ENCODE assay signal across 8 mouse cellular contexts in genomic region chr2:76673472-76674081, GRCm38 (mm10). TPM values are rescaled to one million over a fixed set of nuclear protein-coding genes. Genes with fewer than 3 reads are reported as not detected.
DNase-seq lines count a peak whose midpoint lies in the region; ATAC-seq and TF ChIP-seq lines count a peak whose summit lies in the region.

No protein-coding gene starts in this region.

- no peak overlapping the region for H3K9ac ChIP-seq in embryonic facial prominence, embryonic 13.5 days
- no peak overlapping the region for H3K9ac ChIP-seq in stomach, embryonic 14.5 days (replicated peaks; ENCODE audit: low read depth, low read length)

- no peaks in the 10 kb centered on the region for H3K27me3 ChIP-seq in E14TG2a.4 (ENCODE audit: insufficient read depth, low read length)
- H3K27me3 ChIP-seq in embryonic facial prominence, embryonic 13.5 days: no peaks in the 10 kb centered on the region
- no peaks in the 10 kb centered on the region for H3K27me3 ChIP-seq in stomach, embryonic 14.5 days (ENCODE audit: control insufficient read depth, insufficient read depth, low read length)

- intact Hi-C loops in heart, postnatal 14 days (cut with DNase I): loop anchor here (2.0 to 10.0 kb wide), 2 partner anchors 25 to 191 kb away; partner anchors contain the start of genes Pjvk and Prkra

- peak overlapping the region; percentile 70 for H3K4me3 ChIP-seq in E14TG2a.4 (replicated peaks; ENCODE audit: low read length)
- peak overlapping the region; percentile 56 for H3K4me3 ChIP-seq in embryonic facial prominence, embryonic 13.5 days
- H3K4me3 ChIP-seq in stomach, embryonic 14.5 days (ENCODE audit: low read depth, low read length): peak overlapping the region; percentile 50

- H3K27ac ChIP-seq in embryonic facial prominence, embryonic 13.5 days: peak overlapping the region; percentile 83; the same call in 1 of the 2 replicates
- peak overlapping the region; percentile 88; the same call in 1 of the 2 replicates for H3K27ac ChIP-seq in stomach, embryonic 14.5 days (ENCODE audit: low read length)

- peak overlapping the region; percentile 69 for H3K4me2 ChIP-seq in embryonic facial prominence, embryonic 13.5 days
- H3K4me2 ChIP-seq in stomach, embryonic 14.5 days (replicated peaks; ENCODE audit: low read depth, low read length): peak overlapping the region; percentile 69

- peaks cover 14% of the 10 kb centered on the region for H3K36me3 ChIP-seq in E14TG2a.4 (ENCODE audit: insufficient read depth, low read length)
- H3K36me3 ChIP-seq in embryonic facial prominence, embryonic 13.5 days: peaks cover 5% of the 10 kb centered on the region
- H3K36me3 ChIP-seq in stomach, embryonic 14.5 days (ENCODE audit: control insufficient read depth, insufficient read depth, low read length): no peaks in the 10 kb centered on the region

- ATAC-seq in embryonic facial prominence, embryonic 13.5 days (ENCODE audit: insufficient number of reproducible peaks, insufficient read depth, low FRiP score, low TSS enrichment, low read depth): no peak
- ATAC-seq in megakaryocyte-erythroid progenitor cell, adult 5-6 weeks (replicated peaks; ENCODE audit: low FRiP score, low TSS enrichment, poor library complexity, severe bottlenecking): peak; percentile 64
- no peak for ATAC-seq in stomach, embryonic 14.5 days (ENCODE audit: insufficient number of reproducible peaks, insufficient read depth, low FRiP score, low read depth)

- peak; percentile 75 for DNase-seq in ZHBTc4 (ENCODE audit: low read depth, low spot score)
- peak; percentile 59 to 65 for DNase-seq in heart, postnatal 14 days
- peak; percentile 54 to 70 for DNase-seq in kidney, postnatal 4 days
- no peak for DNase-seq in urinary bladder, postnatal 10 days (ENCODE audit: low spot score)

- H3K9me3 ChIP-seq in E14TG2a.4 (ENCODE audit: low read length): no peaks in the 10 kb centered on the region
- H3K9me3 ChIP-seq in embryonic facial prominence, embryonic 13.5 days: no peaks in the 10 kb centered on the region
- H3K9me3 ChIP-seq in stomach, embryonic 14.5 days (ENCODE audit: control insufficient read depth, low read depth, low read length): no peaks in the 10 kb centered on the region

- H3K4me1 ChIP-seq in E14TG2a.4 (replicated peaks; ENCODE audit: low read depth, low read length): peaks cover 51% of the 10 kb centered on the region
- peaks cover 26% of the 10 kb centered on the region for H3K4me1 ChIP-seq in embryonic facial prominence, embryonic 13.5 days
- H3K4me1 ChIP-seq in stomach, embryonic 14.5 days (ENCODE audit: control insufficient read depth, insufficient read depth, low read length): peaks cover 10% of the 10 kb centered on the region

- WGBS in embryonic facial prominence, embryonic 13.5 days: 35% methylated on average over 7 of the region's 7 CpGs
- 42% methylated on average over 7 of the region's 7 CpGs for WGBS in stomach, embryonic 14.5 days

- peak; percentile 26 for TF ChIP-seq CTCF in E14TG2a.4 (conservative IDR thresholded peaks at IDR 0.05; ENCODE audit: low read length)

RNA-seq across cellular contexts. Expression of gene Fkbp7, which starts 0.7 kb away (rescaled TPM):
- 95.8 and 104 TPM in 2 replicates for polyA plus RNA-seq in embryonic facial prominence, embryonic 13.5 days (2015; fragmentation: Nextera tagmentation; extraction: Ambion mirVana)
- total RNA-seq in heart, postnatal 14 days (2021): 10 to 100 TPM; 23.6 to 23.7 TPM
- total RNA-seq in megakaryocyte-erythroid progenitor cell, adult 5-6 weeks (2014; fragmentation: Nextera tagmentation): 6.6 and 6.7 TPM in 2 replicates
- 8.6 and 13.0 TPM in 2 replicates for total RNA-seq in megakaryocyte-erythroid progenitor cell, adult 5-6 weeks (2017)
- polyA plus RNA-seq in stomach, embryonic 14.5 days (2014; fragmentation: Nextera tagmentation; extraction: Ambion mirVana): 84.8 and 85.5 TPM in 2 replicates

RNA-seq across cellular contexts. Expression of gene Plekha3, which starts 1.5 kb away (rescaled TPM):
- polyA plus RNA-seq in embryonic facial prominence, embryonic 13.5 days (2015; fragmentation: Nextera tagmentation; extraction: Ambion mirVana): 6.8 and 10.3 TPM in 2 replicates
- 10 to 100 TPM; 19.2 to 19.7 TPM for total RNA-seq in heart, postnatal 14 days (2021)
- total RNA-seq in megakaryocyte-erythroid progenitor cell, adult 5-6 weeks (2014; fragmentation: Nextera tagmentation): 19.8 and 23.7 TPM in 2 replicates
- 20.4 and 21.8 TPM in 2 replicates for total RNA-seq in megakaryocyte-erythroid progenitor cell, adult 5-6 weeks (2017)
- polyA plus RNA-seq in stomach, embryonic 14.5 days (2014; fragmentation: Nextera tagmentation; extraction: Ambion mirVana): 6.5 and 6.8 TPM in 2 replicates

RNA-seq across cellular contexts. Expression of gene Pjvk, which starts 25.3 kb away (rescaled TPM):
- 0.45 TPM in 1 of 2 replicates, not detected in the other for polyA plus RNA-seq in embryonic facial prominence, embryonic 13.5 days (2015; fragmentation: Nextera tagmentation; extraction: Ambion mirVana)
- under 1 TPM in 1 of 2 experiments, not detected in 1; 0.27 TPM for total RNA-seq in heart, postnatal 14 days (2021)
- total RNA-seq in megakaryocyte-erythroid progenitor cell, adult 5-6 weeks (2014; fragmentation: Nextera tagmentation): not detected in 2 replicates
- not detected in 2 replicates for total RNA-seq in megakaryocyte-erythroid progenitor cell, adult 5-6 weeks (2017)
- 0.41 and 0.56 TPM in 2 replicates for polyA plus RNA-seq in stomach, embryonic 14.5 days (2014; fragmentation: Nextera tagmentation; extraction: Ambion mirVana)

RNA-seq across cellular contexts. Expression of gene Prkra, which starts 25.8 kb away (rescaled TPM):
- polyA plus RNA-seq in embryonic facial prominence, embryonic 13.5 days (2015; fragmentation: Nextera tagmentation; extraction: Ambion mirVana): 76.8 and 78.1 TPM in 2 replicates
- 10 to 100 TPM; 16.0 to 16.9 TPM for total RNA-seq in heart, postnatal 14 days (2021)
- 27.0 and 31.1 TPM in 2 replicates for total RNA-seq in megakaryocyte-erythroid progenitor cell, adult 5-6 weeks (2014; fragmentation: Nextera tagmentation)
- 15.2 and 20.2 TPM in 2 replicates for total RNA-seq in megakaryocyte-erythroid progenitor cell, adult 5-6 weeks (2017)
- 66.2 and 68.2 TPM in 2 replicates for polyA plus RNA-seq in stomach, embryonic 14.5 days (2014; fragmentation: Nextera tagmentation; extraction: Ambion mirVana)
